Mouse (Mus musculus) ES-E14 (cell line): ENCODE data around the gene Ppp4r1. TPM values are rescaled to one million over a fixed set of nuclear protein-coding genes. Genes with fewer than 3 reads are reported as not detected.

Experiments used
- DNase-seq: peaks from one replicate; pipeline ENCODE4 v3.0.0-alpha.2; 2013; ENCODE audit warnings: low read depth, low spot score
- H3K27ac ChIP-seq: 2 replicates; pipeline ENCODE4 v1.5.1; 2012; ENCODE audit warnings: low read depth, mild to moderate bottlenecking, low read length, moderate library complexity, mixed read lengths; ENCODE audit not compliant: poor library complexity, insufficient read depth, severe bottlenecking
- H3K36me3 ChIP-seq: 2 replicates; pipeline ENCODE4 v1.6.1; 2012; ENCODE audit warnings: mild to moderate bottlenecking, low read length, moderate library complexity, mixed read lengths; ENCODE audit not compliant: control insufficient read depth, poor library complexity, insufficient read depth, severe bottlenecking
- H3K4me1 ChIP-seq, 2 experiments: fragments of 150-350 bp in 1 of 2; sonication (generic) in 1 of 2; 2 replicates each; pipeline ENCODE4 v1.6.1; 2012; ENCODE audit warnings: low read length in 2 of 2, mild to moderate bottlenecking in 1 of 2, mixed read lengths in 1 of 2; ENCODE audit not compliant: control insufficient read depth in 2 of 2, insufficient read depth in 2 of 2, poor library complexity in 1 of 2
- H3K4me3 ChIP-seq, 2 experiments: fragments of 150-350 bp in 1 of 2; sonication (generic) in 1 of 2; 2 replicates each; pipeline ENCODE4 v1.5.1; 2012; ENCODE audit warnings: low read length in 2 of 2, low read depth in 1 of 2, mild to moderate bottlenecking in 1 of 2, mixed read lengths in 1 of 2; ENCODE audit not compliant: insufficient read depth in 1 of 2, poor library complexity in 1 of 2, severe bottlenecking in 1 of 2
- H3K9ac ChIP-seq: 2 replicates; pipeline ENCODE4 v1.6.1; 2012; ENCODE audit warnings: low read depth, mild to moderate bottlenecking, low read length, mixed read lengths; ENCODE audit not compliant: poor library complexity, insufficient read depth, severe bottlenecking
- H3K9me3 ChIP-seq: fragments of 150-350 bp; sonication (generic); 2 replicates; pipeline ENCODE4 v1.6.1; 2012; ENCODE audit warnings: low read depth, mild to moderate bottlenecking, low read length; ENCODE audit not compliant: control insufficient read depth, insufficient read depth
- CHD2 ChIP-seq: IDR thresholded peaks from 2 replicates; pipeline ENCODE4 v1.6.1; 2014; ENCODE audit warnings: mild to moderate bottlenecking, low read depth, low read length, inconsistent platforms
- HCFC1 ChIP-seq: IDR thresholded peaks from 2 replicates; pipeline ENCODE4 v1.6.1; 2012; ENCODE audit warnings: low read length, inconsistent platforms, borderline replicate concordance; ENCODE audit not compliant: insufficient read depth
- MAFK ChIP-seq: IDR thresholded peaks from 2 replicates; pipeline ENCODE4 v1.6.1; 2014; ENCODE audit warnings: mild to moderate bottlenecking, low read depth, low read length, inconsistent platforms; ENCODE audit not compliant: insufficient read depth
- ZC3H11A ChIP-seq: IDR thresholded peaks from 2 replicates; pipeline ENCODE4 v1.6.1; 2012; ENCODE audit warnings: low read depth, mild to moderate bottlenecking, inconsistent platforms, low read length, borderline replicate concordance
- ZNF384 ChIP-seq: IDR thresholded peaks from 2 replicates; pipeline ENCODE4 v1.6.1; 2012; ENCODE audit warnings: low read depth, low read length, inconsistent platforms
- in situ Hi-C, 2 experiments: fragments of 600-800 bp; cut with MboI; formaldehyde crosslinking; loops; one replicate each; pipeline ENCODE4 v1.15.1; 2025; ENCODE audit warnings: low sequenced_read_pairs in 2 of 2, inconsistent platforms in 1 of 2; ENCODE audit not compliant: unreplicated experiment in 2 of 2
- total RNA-seq: library from RNA; depleted of rRNA; stranded (reverse); fragments of 300-350 nt; gene quantifications from 2 replicates; pipeline ENCODE4 v1.2.3, GENCODE M21; 2012

Gene Ppp4r1
- total RNA-seq, 1 experiment: 40.3 TPM

- no peaks in the 10 kb centered on the region for H3K9me3 ChIP-seq
- H3K4me1 ChIP-seq: peaks cover 10 to 18% of the 10 kb centered on the region in 2 experiments
- DNase-seq: no peak
- in situ Hi-C loops: no loop called here
- H3K4me3 ChIP-seq: no peak overlapping the region
- TF ChIP-seq MAFK (no peak), CHD2 (no peak), ZNF384 (no peak), HCFC1 (no peak), ZC3H11A (no peak)
- no peak overlapping the region for H3K9ac ChIP-seq
- no peaks in the 10 kb centered on the region for H3K36me3 ChIP-seq
- H3K27ac ChIP-seq: no peak overlapping the region
Observed at GRCm38 (mm10) chr17:65739874-65740725, 42.3 kb upstream of the Ppp4r1 start.

DNA sequence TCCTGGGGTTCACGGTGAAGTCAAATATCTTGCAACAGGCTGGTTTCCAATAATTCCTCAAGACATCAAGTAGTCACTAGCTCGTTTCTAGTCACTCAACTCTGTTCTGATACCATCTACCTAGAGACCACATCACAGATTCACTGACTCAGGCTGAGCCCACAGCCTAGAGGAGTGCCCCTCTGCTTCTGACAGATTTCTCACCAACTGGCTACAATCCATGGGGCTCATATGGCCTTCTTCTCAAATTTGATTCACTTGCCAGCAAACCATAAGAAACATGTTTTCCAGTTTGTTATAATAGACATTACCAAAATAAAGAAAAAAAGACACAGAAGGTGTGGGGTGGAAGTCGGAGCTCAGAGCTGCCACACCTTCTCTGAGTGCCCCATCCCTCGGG, 40.8 kb upstream of the Ppp4r1 start:
- Histone ChIP-seq H3K27ac (no peak overlapping the region), H3K4me3 (no peak overlapping the region), H3K9ac (no peak overlapping the region), H3K4me1 (peaks cover 10 to 22% of the 10 kb centered on the region in 2 experiments), H3K36me3 (no peaks in the 10 kb centered on the region), H3K9me3 (no peaks in the 10 kb centered on the region)
- no peak for TF ChIP-seq CHD2
- TF ChIP-seq HCFC1: no peak
- TF ChIP-seq ZNF384: no peak
- TF ChIP-seq MAFK: no peak
- TF ChIP-seq ZC3H11A: no peak
- DNase-seq: no peak
- in situ Hi-C loops: no loop called here

GRCm38 (mm10) chr17:65742245-65742905, 40.0 kb upstream of the Ppp4r1 start:
- Histone ChIP-seq H3K4me3 (no peak overlapping the region), H3K9me3 (no peaks in the 10 kb centered on the region), H3K36me3 (no peaks in the 10 kb centered on the region), H3K4me1 (peaks cover 11 to 24% of the 10 kb centered on the region in 2 experiments), H3K27ac (no peak overlapping the region), H3K9ac (no peak overlapping the region)
- no peak for DNase-seq
- in situ Hi-C loops: no loop called here
- TF ChIP-seq MAFK (no peak), HCFC1 (no peak), ZNF384 (no peak), ZC3H11A (no peak), CHD2 (no peak)

DNA sequence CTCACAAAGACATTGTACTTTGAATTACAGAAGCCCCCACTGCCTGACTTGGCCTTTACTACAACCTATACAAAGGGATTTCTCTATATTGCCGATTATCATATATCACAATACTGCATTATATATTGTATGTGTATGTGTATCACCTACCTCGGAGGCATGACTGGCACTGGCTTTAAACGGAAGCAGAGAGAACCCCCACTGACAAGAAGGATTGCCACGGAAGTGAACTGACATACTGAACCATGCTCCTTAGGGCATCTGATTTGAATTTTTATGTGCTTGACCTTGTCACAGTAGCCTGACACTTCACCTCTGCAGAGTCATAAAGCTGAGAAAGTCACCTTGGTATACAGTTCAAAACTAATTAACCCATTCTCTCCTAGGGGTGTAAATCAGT, 39.4 kb upstream of the Ppp4r1 start:
- no peak overlapping the region for H3K9ac ChIP-seq
- no peaks in the 10 kb centered on the region for H3K9me3 ChIP-seq
- H3K4me1 ChIP-seq: peaks cover 11 to 21% of the 10 kb centered on the region in 2 experiments
- no peak overlapping the region for H3K4me3 ChIP-seq
- no peak overlapping the region for H3K27ac ChIP-seq
- H3K36me3 ChIP-seq: no peaks in the 10 kb centered on the region
- in situ Hi-C loops: no loop called here
- no peak for DNase-seq
- TF ChIP-seq ZNF384 (no peak), MAFK (no peak), ZC3H11A (no peak), CHD2 (no peak), HCFC1 (no peak)
